Mouse (Mus musculus) brain, embryonic 14.5 days (tissue): ENCODE results near the gene Nsl1.

Source experiments
- CTCF ChIP-seq: fragments of 200-500 bp; IDR thresholded peaks from 2 replicates; pipeline ENCODE4 v1.5.1; 2012; ENCODE audit warnings: inconsistent platforms, mild to moderate bottlenecking, moderate library complexity, borderline replicate concordance; ENCODE audit not compliant: insufficient read depth, insufficient read length; ENCODE audit errors: extremely low read depth
- POLR2A ChIP-seq: fragments of 200-500 bp; IDR thresholded peaks from 2 replicates; pipeline ENCODE4 v1.6.1; 2012; ENCODE audit warnings: mild to moderate bottlenecking, inconsistent platforms, borderline replicate concordance; ENCODE audit not compliant: poor library complexity, insufficient read depth, insufficient read length, severe bottlenecking; ENCODE audit errors: extremely low read depth

GRCm38 (mm10) chr1:191014271-191014670, 48.5 kb upstream of the Nsl1 start:
- TF ChIP-seq POLR2A, result no peak
- TF ChIP-seq CTCF, result no peak
